ENCODE assay signal across 8 mouse cellular contexts in the genomic region with DNA sequence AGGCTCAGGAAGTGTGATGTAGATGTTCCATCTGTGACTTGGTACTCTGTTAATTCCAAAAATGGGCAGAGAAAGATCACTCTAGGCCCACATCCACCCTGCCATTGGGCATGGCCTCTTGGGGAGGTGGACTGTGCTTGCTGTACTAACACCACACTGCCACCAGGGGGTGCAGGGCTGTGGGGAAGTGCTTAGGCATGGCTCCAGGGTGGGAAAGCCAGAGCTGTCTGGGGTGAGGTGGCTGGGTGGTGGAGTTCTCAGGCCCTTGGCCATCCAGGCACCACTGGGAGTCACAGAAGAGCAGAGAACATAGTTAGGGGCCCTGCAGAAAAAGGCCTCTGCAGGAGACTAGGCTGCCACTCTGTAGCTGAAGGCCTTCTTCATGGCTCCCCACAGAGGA.
DNase-seq lines count a peak whose midpoint lies in the region; ATAC-seq and TF ChIP-seq lines count a peak whose summit lies in the region.

No protein-coding gene starts in this region.

- no peak for DNase-seq in kidney, adult 2 months
- DNase-seq in CD8-positive naive resting alpha-beta T cell, adult 2 months (ENCODE audit: low read depth in 2 of 2, low spot score in 2 of 2) = peak; percentile 5 to 27
- DNase-seq in adrenal gland, postnatal 36 days = peak; percentile 48 to 66
- DNase-seq in kidney, postnatal 4 days = peak; percentile 43 to 45
- DNase-seq in spleen, postnatal 14 days (ENCODE audit: low spot score in 2 of 2) = peak; percentile 9 to 30
- no peak for DNase-seq in right cerebral cortex, postnatal 10 days (ENCODE audit: low spot score in 2 of 2)
- DNase-seq in cerebellum, adult 9-10 months = no peak

- peak; percentile 64 for TF ChIP-seq CTCF in kidney, adult 2 months (conservative IDR thresholded peaks at IDR 0.05; ENCODE audit: insufficient read depth, insufficient read length, low read depth, low read length)

- H3K27ac ChIP-seq in kidney, adult 2 months (ENCODE audit: insufficient read depth, low read depth, low read length) = no peak overlapping the region
- H3K27ac ChIP-seq in kidney, embryonic 14.5 days (ENCODE audit: low read depth, low read length) = no peak overlapping the region

- H3K4me2 ChIP-seq in kidney, embryonic 14.5 days (replicated peaks; ENCODE audit: low read depth, low read length) = no peak overlapping the region

- no peak overlapping the region for H3K9ac ChIP-seq in kidney, embryonic 14.5 days (ENCODE audit: low read depth, low read length)

- H3K36me3 ChIP-seq in kidney, adult 2 months (ENCODE audit: control insufficient read depth, insufficient read depth, low read length) = no peaks in the 10 kb centered on the region
- H3K36me3 ChIP-seq in kidney, embryonic 14.5 days (ENCODE audit: control insufficient read depth, insufficient read depth, low read length) = no peaks in the 10 kb centered on the region

- TF ChIP-seq POLR2A in kidney, adult 2 months (IDR thresholded peaks at IDR 0.05; ENCODE audit: low read depth, low read length) = no peak

- H3K4me1 ChIP-seq in kidney, adult 2 months (ENCODE audit: control insufficient read depth, insufficient read depth, low read length) = no peaks in the 10 kb centered on the region
- no peaks in the 10 kb centered on the region for H3K4me1 ChIP-seq in kidney, embryonic 14.5 days (ENCODE audit: control insufficient read depth, insufficient read depth, low read length)

- no peaks in the 10 kb centered on the region for H3K9me3 ChIP-seq in kidney, embryonic 14.5 days (ENCODE audit: control insufficient read depth, low read length)

- H3K27me3 ChIP-seq in kidney, adult 2 months (replicated peaks; ENCODE audit: control insufficient read depth, insufficient read depth, low read length) = no peaks in the 10 kb centered on the region
- H3K27me3 ChIP-seq in kidney, embryonic 14.5 days (ENCODE audit: control insufficient read depth, insufficient read depth, low read length) = no peaks in the 10 kb centered on the region

- H3K4me3 ChIP-seq in kidney, adult 2 months (ENCODE audit: insufficient read depth, low read depth, low read length) = no peak overlapping the region
- no peak overlapping the region for H3K4me3 ChIP-seq in kidney, embryonic 14.5 days (ENCODE audit: low read length)

- ATAC-seq in kidney, embryonic 14.5 days (ENCODE audit: low FRiP score, low TSS enrichment) = no peak

Comparison
In these comparisons a context has a peak if more than half of its experiments do, and no peak if none do; other contexts are left out.
1. DNase-seq: peak in CD8-positive naive resting alpha-beta T cell, adult 2 months (2 of 2), adrenal gland, postnatal 36 days (2 of 2), kidney, postnatal 4 days (2 of 2) and spleen, postnatal 14 days (2 of 2); none in kidney, adult 2 months (single experiment), right cerebral cortex, postnatal 10 days (0 of 2) and cerebellum, adult 9-10 months (single experiment).